Mouse (Mus musculus): ENCODE measurements around the gene Otos. TPM values are rescaled to one million over a fixed set of nuclear protein-coding genes. Genes with fewer than 3 reads are reported as not detected.

Gene Otos
- polyA plus RNA-seq, 1 experiment from 2014 or later, result 0.24 TPM

- WGBS, result 63% methylated on average over 5 of the region's 5 CpGs
- Histone ChIP-seq H3K4me1 (ENCODE audit: insufficient read depth, low read depth, low read length) (no peaks in the 10 kb centered on the region), H3K27ac (ENCODE audit: low read length) (no peak overlapping the region), H3K27me3 (replicated peaks; ENCODE audit: insufficient read depth, low read length) (no peaks in the 10 kb centered on the region), H3K9me3 (ENCODE audit: low read length) (no peaks in the 10 kb centered on the region), H3K9ac (replicated peaks; ENCODE audit: low read depth) (no peak overlapping the region), H3K36me3 (ENCODE audit: insufficient read depth, low read length) (peaks cover 7% of the 10 kb centered on the region), H3K4me2 (replicated peaks; ENCODE audit: low read depth, low read length) (no peak overlapping the region), H3K4me3 (ENCODE audit: low read depth, low read length) (no peak overlapping the region)
- DNase-seq (ENCODE audit: low spot score), result no peak
- ATAC-seq, result no peak
- no peak for TF ChIP-seq EP300 (IDR thresholded peaks at IDR 0.05)
- no peak for TF ChIP-seq CTCF (IDR thresholded peaks at IDR 0.05)
Observed at GRCm38 (mm10) chr1:92632196-92632595, 16.4 kb downstream of the Otos start.

- no peak for DNase-seq (ENCODE audit: low spot score)
- TF ChIP-seq EP300 (IDR thresholded peaks at IDR 0.05) (no peak), CTCF (IDR thresholded peaks at IDR 0.05) (no peak)
- H3K36me3 ChIP-seq (ENCODE audit: insufficient read depth, low read length), result no peaks in the 10 kb centered on the region
- no peaks in the 10 kb centered on the region for H3K27me3 ChIP-seq (replicated peaks; ENCODE audit: insufficient read depth, low read length)
- 28% methylated on average over 4 of the region's 4 CpGs for WGBS
- H3K9me3 ChIP-seq (ENCODE audit: low read length), result no peaks in the 10 kb centered on the region
- H3K4me3 ChIP-seq (ENCODE audit: low read depth, low read length), result no peak overlapping the region
- no peaks in the 10 kb centered on the region for H3K4me1 ChIP-seq (ENCODE audit: insufficient read depth, low read depth, low read length)
- no peak overlapping the region for H3K4me2 ChIP-seq (replicated peaks; ENCODE audit: low read depth, low read length)
- H3K9ac ChIP-seq (replicated peaks; ENCODE audit: low read depth), result no peak overlapping the region
- H3K27ac ChIP-seq (ENCODE audit: low read length), result no peak overlapping the region
- no peak for ATAC-seq
Observed at GRCm38 (mm10) chr1:92628227-92628626, 20.4 kb downstream of the Otos start.

- Histone ChIP-seq H3K4me3 (ENCODE audit: low read depth, low read length) (no peak overlapping the region), H3K9ac (replicated peaks; ENCODE audit: low read depth) (no peak overlapping the region), H3K4me1 (ENCODE audit: insufficient read depth, low read depth, low read length) (no peaks in the 10 kb centered on the region), H3K27ac (ENCODE audit: low read length) (no peak overlapping the region), H3K9me3 (ENCODE audit: low read length) (no peaks in the 10 kb centered on the region), H3K27me3 (replicated peaks; ENCODE audit: insufficient read depth, low read length) (no peaks in the 10 kb centered on the region), H3K4me2 (replicated peaks; ENCODE audit: low read depth, low read length) (no peak overlapping the region), H3K36me3 (ENCODE audit: insufficient read depth, low read length) (no peaks in the 10 kb centered on the region)
- DNase-seq (ENCODE audit: low spot score), result no peak
- no peak for ATAC-seq
- TF ChIP-seq CTCF (IDR thresholded peaks at IDR 0.05) (no peak), EP300 (IDR thresholded peaks at IDR 0.05) (no peak)
- WGBS, result 43% methylated on average over 4 of the region's 4 CpGs
Observed at GRCm38 (mm10) chr1:92618360-92618759, 30.3 kb downstream of the Otos start.

- no peaks in the 10 kb centered on the region for H3K27me3 ChIP-seq (replicated peaks; ENCODE audit: insufficient read depth, low read length)
- no peaks in the 10 kb centered on the region for H3K9me3 ChIP-seq (ENCODE audit: low read length)
- H3K4me3 ChIP-seq (ENCODE audit: low read depth, low read length), result no peak within 1 kb of the TSS
- ATAC-seq (no peak), DNase-seq (ENCODE audit: low spot score) (no peak)
- no peaks in the 10 kb centered on the region for H3K4me1 ChIP-seq (ENCODE audit: insufficient read depth, low read depth, low read length)
- H3K27ac ChIP-seq (ENCODE audit: low read length), result no peak within 1 kb of the TSS
- TF ChIP-seq EP300 (IDR thresholded peaks at IDR 0.05) (no peak), CTCF (IDR thresholded peaks at IDR 0.05) (no peak)
- H3K4me2 ChIP-seq (replicated peaks; ENCODE audit: low read depth, low read length), result no peak within 1 kb of the TSS
- no peaks in the 10 kb centered on the region for H3K36me3 ChIP-seq (ENCODE audit: insufficient read depth, low read length)
- H3K9ac ChIP-seq (replicated peaks; ENCODE audit: low read depth), result no peak within 1 kb of the TSS
- 63% methylated on average over 2 of the region's 2 CpGs for WGBS
Observed at GRCm38 (mm10) chr1:92617488-92617887, 31.2 kb downstream of the Otos start, which contains the start of gene Olfr12. Gene Olfr12 (plus strand): TSS chr1:92617788.

- DNase-seq (ENCODE audit: low spot score), result no peak
- H3K4me3 ChIP-seq (ENCODE audit: low read depth, low read length), result no peak overlapping the region
- 74% methylated on average over 1 of the region's 1 CpGs for WGBS
Observed at GRCm38 (mm10) chr1:92616046-92616445, 32.6 kb downstream of the Otos start.

GRCm38 (mm10) chr1:92614516-92614915, 34.1 kb downstream of the Otos start:
- no peak for ATAC-seq
- H3K9ac ChIP-seq (replicated peaks; ENCODE audit: low read depth), result no peak overlapping the region
- 11% methylated on average over 1 of the region's 1 CpGs for WGBS

More at GRCm38 (mm10) chr1:92616046-92616445, 32.6 kb downstream of the Otos start:
- TF ChIP-seq CTCF (IDR thresholded peaks at IDR 0.05) (no peak), EP300 (IDR thresholded peaks at IDR 0.05) (no peak)
- no peaks in the 10 kb centered on the region for H3K27me3 ChIP-seq (replicated peaks; ENCODE audit: insufficient read depth, low read length)
- ATAC-seq, result no peak
- no peaks in the 10 kb centered on the region for H3K4me1 ChIP-seq (ENCODE audit: insufficient read depth, low read depth, low read length)
- H3K36me3 ChIP-seq (ENCODE audit: insufficient read depth, low read length), result no peaks in the 10 kb centered on the region
- no peak overlapping the region for H3K4me2 ChIP-seq (replicated peaks; ENCODE audit: low read depth, low read length)
- H3K9ac ChIP-seq (replicated peaks; ENCODE audit: low read depth), result no peak overlapping the region
- H3K9me3 ChIP-seq (ENCODE audit: low read length), result no peaks in the 10 kb centered on the region
- H3K27ac ChIP-seq (ENCODE audit: low read length), result no peak overlapping the region

GRCm38 (mm10) chr1:92613175-92613574, 35.5 kb downstream of the Otos start:
- H3K9me3 ChIP-seq (ENCODE audit: low read length), result no peaks in the 10 kb centered on the region
- no peak for TF ChIP-seq CTCF (IDR thresholded peaks at IDR 0.05)
- no peak for TF ChIP-seq EP300 (IDR thresholded peaks at IDR 0.05)
- no peak overlapping the region for H3K4me3 ChIP-seq (ENCODE audit: low read depth, low read length)
- H3K4me2 ChIP-seq (replicated peaks; ENCODE audit: low read depth, low read length), result no peak overlapping the region
- DNase-seq (ENCODE audit: low spot score) (no peak), ATAC-seq (no peak)
- no peaks in the 10 kb centered on the region for H3K36me3 ChIP-seq (ENCODE audit: insufficient read depth, low read length)
- no peak overlapping the region for H3K9ac ChIP-seq (replicated peaks; ENCODE audit: low read depth)
- 53% methylated on average over 4 of the region's 4 CpGs for WGBS
- H3K4me1 ChIP-seq (ENCODE audit: insufficient read depth, low read depth, low read length), result no peaks in the 10 kb centered on the region
- H3K27ac ChIP-seq (ENCODE audit: low read length), result no peak overlapping the region
- H3K27me3 ChIP-seq (replicated peaks; ENCODE audit: insufficient read depth, low read length), result no peaks in the 10 kb centered on the region

More at GRCm38 (mm10) chr1:92614516-92614915, 34.1 kb downstream of the Otos start:
- Histone ChIP-seq H3K4me2 (replicated peaks; ENCODE audit: low read depth, low read length) (no peak overlapping the region), H3K4me1 (ENCODE audit: insufficient read depth, low read depth, low read length) (no peaks in the 10 kb centered on the region), H3K9me3 (ENCODE audit: low read length) (no peaks in the 10 kb centered on the region), H3K27ac (ENCODE audit: low read length) (no peak overlapping the region), H3K4me3 (ENCODE audit: low read depth, low read length) (no peak overlapping the region), H3K27me3 (replicated peaks; ENCODE audit: insufficient read depth, low read length) (no peaks in the 10 kb centered on the region), H3K36me3 (ENCODE audit: insufficient read depth, low read length) (no peaks in the 10 kb centered on the region)
- peak; percentile 36 for DNase-seq (ENCODE audit: low spot score)
- peak; percentile 69 for TF ChIP-seq CTCF (IDR thresholded peaks at IDR 0.05)
- TF ChIP-seq EP300 (IDR thresholded peaks at IDR 0.05), result no peak
